Mouse (Mus musculus) midbrain, embryonic 10.5 days (tissue): Measurements from ENCODE around the gene Urgcp. TPM values are rescaled to one million over a fixed set of nuclear protein-coding genes. Genes with fewer than 3 reads are reported as not detected.

ENCODE experiments used
- DNase-seq: peaks from one replicate; pipeline ENCODE4 v3.0.0-alpha.2; 2017; ENCODE audit warnings: low spot score
- H3K27ac ChIP-seq: fragments of 300-500 bp; sonication (generic); replicated peaks from 2 replicates; pipeline ENCODE4 v1.5.1; 2016; ENCODE audit warnings: mild to moderate bottlenecking
- H3K27me3 ChIP-seq: fragments of 300-500 bp; sonication (generic); 2 replicates; pipeline ENCODE4 v1.6.1; 2016; ENCODE audit warnings: low read depth, mild to moderate bottlenecking; ENCODE audit not compliant: poor library complexity, severe bottlenecking
- H3K36me3 ChIP-seq: fragments of 300-500 bp; sonication (generic); 2 replicates; pipeline ENCODE4 v1.6.1; 2016; ENCODE audit warnings: mild to moderate bottlenecking, moderate library complexity
- H3K4me1 ChIP-seq: fragments of 300-500 bp; sonication (generic); 2 replicates; pipeline ENCODE4 v1.6.1; 2016
- H3K4me3 ChIP-seq: fragments of 300-500 bp; sonication (generic); 2 replicates; pipeline ENCODE4 v1.5.1; 2016; ENCODE audit warnings: mild to moderate bottlenecking, moderate library complexity
- H3K9me3 ChIP-seq: fragments of 300-500 bp; sonication (generic); replicated peaks from 2 replicates; pipeline ENCODE4 v1.6.1; 2016; ENCODE audit warnings: mild to moderate bottlenecking
- WGBS: fragments of 180-500 bp; shearing (Covaris S2); methylation state at CpG from one replicate; pipeline ENCODE4 v1.1.7; 2016; 5-methylcytosine and 5-hydroxymethylcytosine counted together
- polyA plus RNA-seq: library from polyadenylated mRNA; unstranded; fragments of >200 nt; fragmentation: Nextera tagmentation; extraction: Ambion mirVana; gene quantifications from 2 replicates; pipeline ENCODE4 v1.2.1, GENCODE M21; 2016

Gene Urgcp
- polyA plus RNA-seq, 1 experiment from 2014 or later: 18.3 TPM

DNA sequence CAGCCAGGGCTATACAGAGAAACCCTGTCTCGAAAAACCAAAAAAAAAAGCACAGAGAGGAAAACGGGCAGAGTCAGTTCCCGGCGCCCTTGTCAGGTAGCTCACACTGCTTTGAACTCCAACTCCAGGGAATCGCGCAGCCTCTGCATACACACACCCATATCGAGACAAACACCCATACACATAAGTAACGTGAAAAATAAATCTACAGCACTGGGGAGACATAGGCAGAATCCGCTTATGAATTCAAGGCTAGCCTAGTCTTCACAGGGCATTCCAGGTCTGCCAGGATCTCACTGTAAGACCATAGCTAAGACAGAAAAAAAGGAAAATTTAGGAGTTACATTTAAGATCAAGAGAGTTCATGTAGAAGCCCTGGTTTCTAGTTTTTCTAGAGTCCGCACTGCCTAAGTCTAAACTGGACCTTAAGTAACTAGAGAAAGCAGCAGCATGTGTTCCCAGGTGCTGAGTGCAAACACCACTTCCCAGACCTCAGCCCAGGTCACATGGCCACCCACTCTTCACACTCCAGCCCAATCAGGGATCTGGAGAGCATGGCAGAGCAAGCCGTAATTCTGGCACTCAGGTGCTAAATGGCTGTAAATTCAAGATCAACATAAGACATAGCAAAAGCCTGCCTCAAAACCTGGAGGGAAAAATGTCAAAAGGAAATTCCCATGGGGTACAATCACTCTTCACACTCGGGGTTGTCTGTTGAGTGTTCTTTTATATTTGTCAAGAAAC, 43.4 kb downstream of the Urgcp start:
- Histone ChIP-seq H3K4me3 (no peak overlapping the region), H3K27ac (no peak overlapping the region), H3K27me3 (no peaks in the 10 kb centered on the region), H3K36me3 (peaks cover 57% of the 10 kb centered on the region), H3K9me3 (no peaks in the 10 kb centered on the region), H3K4me1 (no peaks in the 10 kb centered on the region)
- no peak for DNase-seq
- WGBS: 88% methylated on average over 12 of the region's 12 CpGs

DNA sequence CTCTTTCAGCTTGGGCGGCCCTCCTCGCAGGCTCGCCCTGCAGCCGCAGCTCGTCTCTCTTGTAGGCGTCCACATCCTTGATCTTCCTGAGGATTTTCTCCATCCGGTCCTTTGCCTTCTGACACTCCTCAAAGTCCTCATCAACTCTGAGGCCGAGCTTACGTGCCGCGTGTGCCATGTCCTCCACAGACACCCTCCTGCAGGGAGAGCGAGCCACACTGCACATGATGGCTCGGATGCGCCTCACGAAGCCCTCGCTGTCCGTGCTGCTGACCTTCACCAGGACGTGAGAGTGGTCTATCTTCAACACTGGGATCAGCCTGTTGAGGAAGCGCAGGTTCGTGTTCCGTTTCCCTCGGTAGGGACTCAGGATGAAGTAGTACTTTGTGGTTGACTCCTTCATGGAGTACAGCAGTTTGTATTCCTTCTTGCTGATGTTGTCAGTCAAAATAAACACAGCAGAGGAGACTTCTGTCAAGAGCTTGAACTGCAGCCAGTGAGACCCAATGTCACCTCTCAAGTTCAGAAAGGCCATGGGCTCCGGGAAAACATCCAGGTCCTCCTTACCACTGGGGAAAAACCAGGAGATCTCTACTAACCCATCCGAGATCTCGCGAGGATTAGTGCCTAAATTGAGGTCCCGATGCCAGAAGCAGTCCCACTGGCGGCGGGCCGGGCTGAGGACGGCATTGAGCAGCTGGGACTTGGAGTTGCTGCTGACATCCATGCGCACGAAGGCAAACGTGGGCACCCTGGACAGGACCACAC, 45.1 kb downstream of the Urgcp start:
- WGBS: 93% methylated on average over 34 of the region's 34 CpGs
- no peaks in the 10 kb centered on the region for H3K27me3 ChIP-seq
- no peak for DNase-seq
- no peaks in the 10 kb centered on the region for H3K9me3 ChIP-seq
- peaks cover 52% of the 10 kb centered on the region for H3K36me3 ChIP-seq
- H3K4me1 ChIP-seq: no peaks in the 10 kb centered on the region
- H3K4me3 ChIP-seq: no peak overlapping the region
- no peak overlapping the region for H3K27ac ChIP-seq

DNA sequence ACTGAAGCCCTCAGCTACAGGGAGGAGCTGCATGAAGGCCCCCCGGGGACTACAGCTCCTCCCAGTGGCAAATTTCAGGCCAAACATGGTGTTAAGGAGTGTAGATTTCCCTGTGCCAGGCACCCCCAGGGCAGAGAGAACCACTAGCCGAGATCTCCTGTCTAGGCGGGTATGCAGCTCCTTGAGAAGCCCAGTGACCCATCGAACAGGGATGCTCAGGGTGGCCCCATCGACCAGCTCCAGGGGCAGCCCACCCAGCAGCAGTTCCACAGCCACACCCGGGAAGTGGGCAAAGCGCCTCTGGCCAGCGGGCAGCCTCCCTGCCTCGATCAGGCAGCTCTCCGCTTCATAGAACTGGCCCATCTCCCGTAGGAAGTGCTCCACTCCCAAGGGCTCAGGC, 45.9 kb downstream of the Urgcp start:
- H3K4me3 ChIP-seq: no peak overlapping the region
- H3K27ac ChIP-seq: no peak overlapping the region
- 92% methylated on average over 11 of the region's 11 CpGs for WGBS
- no peaks in the 10 kb centered on the region for H3K9me3 ChIP-seq
- peaks cover 46% of the 10 kb centered on the region for H3K36me3 ChIP-seq
- DNase-seq: no peak
- H3K27me3 ChIP-seq: no peaks in the 10 kb centered on the region
- no peaks in the 10 kb centered on the region for H3K4me1 ChIP-seq

- no peaks in the 10 kb centered on the region for H3K4me1 ChIP-seq
- H3K4me3 ChIP-seq: no peak within 1 kb of the TSS
- WGBS: 78% methylated on average over 14 of the region's 14 CpGs
- H3K27ac ChIP-seq: no peak within 1 kb of the TSS
- H3K27me3 ChIP-seq: no peaks in the 10 kb centered on the region
- H3K36me3 ChIP-seq: peaks cover 46% of the 10 kb centered on the region
- no peaks in the 10 kb centered on the region for H3K9me3 ChIP-seq
- DNase-seq: no peak
Observed at GRCm38 (mm10) chr11:5715630-5716105, 46.5 kb downstream of the Urgcp start, which contains the start of gene Mrps24. Mrps24 (minus strand) TSS chr11:5715680.

- WGBS: 87% methylated on average over 9 of the region's 9 CpGs
- Histone ChIP-seq H3K27me3 (no peaks in the 10 kb centered on the region), H3K36me3 (peaks cover 46% of the 10 kb centered on the region), H3K4me1 (no peaks in the 10 kb centered on the region), H3K9me3 (no peaks in the 10 kb centered on the region), H3K27ac (no peak overlapping the region), H3K4me3 (no peak overlapping the region)
- DNase-seq: no peak
Observed at GRCm38 (mm10) chr11:5715179-5715578, 47.0 kb downstream of the Urgcp start.

DNA sequence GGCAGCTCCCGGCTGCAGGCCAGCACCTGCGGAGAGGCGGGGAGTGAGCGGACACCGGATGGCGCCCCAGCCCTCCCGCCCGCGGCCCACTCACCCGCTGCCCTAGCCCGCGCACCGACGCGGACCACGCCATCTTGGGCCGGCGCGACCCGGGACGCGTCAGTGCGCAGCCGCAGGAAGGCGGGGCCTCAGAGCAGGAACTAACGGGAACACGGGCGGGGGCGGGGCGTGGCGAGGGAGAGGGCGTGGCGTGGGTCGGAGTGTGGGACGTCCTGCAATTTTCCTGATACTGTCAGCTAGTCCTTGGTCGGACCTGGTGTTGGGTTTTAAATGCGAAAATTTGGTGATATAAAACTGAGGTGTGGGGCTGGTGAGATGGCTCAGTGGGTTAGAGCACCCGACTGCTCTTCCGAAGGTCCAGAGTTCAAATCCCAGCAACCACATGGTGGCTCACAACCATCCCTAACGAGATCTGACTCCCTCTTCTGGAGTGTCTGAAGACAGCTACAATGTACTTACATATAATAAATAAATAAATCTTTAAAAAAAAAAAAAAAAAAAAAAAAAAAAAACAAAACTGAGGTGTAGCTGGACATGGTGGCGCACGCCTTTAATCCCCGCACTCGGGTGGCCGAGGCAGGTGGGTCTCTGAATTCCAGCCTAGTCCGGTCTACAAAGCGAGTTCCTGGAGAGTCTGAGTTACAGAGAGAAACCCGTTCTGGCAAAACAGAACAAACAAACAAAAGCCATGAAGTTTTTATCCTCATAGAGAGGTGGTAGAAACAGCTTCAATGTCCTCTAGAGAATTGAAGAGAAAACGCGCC, 54.4 kb downstream of the Urgcp start:
- Histone ChIP-seq H3K4me3 (peak overlapping the region; percentile 98), H3K9me3 (no peaks in the 10 kb centered on the region), H3K27ac (peak overlapping the region; percentile 95), H3K36me3 (peaks cover 24% of the 10 kb centered on the region), H3K4me1 (peaks cover 18% of the 10 kb centered on the region), H3K27me3 (no peaks in the 10 kb centered on the region)
- WGBS: 18% methylated on average over 50 of the region's 50 CpGs
- DNase-seq: peak; percentile 94

GRCm38 (mm10) chr11:5706874-5707529, 55.2 kb downstream of the Urgcp start:
- Histone ChIP-seq H3K4me1 (peaks cover 18% of the 10 kb centered on the region), H3K9me3 (no peaks in the 10 kb centered on the region), H3K4me3 (peak overlapping the region; percentile 98), H3K27me3 (no peaks in the 10 kb centered on the region), H3K27ac (peak overlapping the region; percentile 95), H3K36me3 (peaks cover 26% of the 10 kb centered on the region)
- WGBS: 2% methylated on average over 43 of the region's 43 CpGs
- no peak for DNase-seq

- no peaks in the 10 kb centered on the region for H3K27me3 ChIP-seq
- DNase-seq: no peak
- H3K4me3 ChIP-seq: peak overlapping the region; percentile 98; the same call in 1 of the 2 replicates
- H3K4me1 ChIP-seq: peaks cover 18% of the 10 kb centered on the region
- no peaks in the 10 kb centered on the region for H3K9me3 ChIP-seq
- H3K36me3 ChIP-seq: peaks cover 26% of the 10 kb centered on the region
- 96% methylated on average over 9 of the region's 9 CpGs for WGBS
- no peak overlapping the region for H3K27ac ChIP-seq
Observed at GRCm38 (mm10) chr11:5705972-5706371, 56.2 kb downstream of the Urgcp start.

GRCm38 (mm10) chr11:5703341-5703740, 58.8 kb downstream of the Urgcp start:
- Histone ChIP-seq H3K36me3 (peaks cover 26% of the 10 kb centered on the region), H3K9me3 (no peaks in the 10 kb centered on the region), H3K27ac (no peak overlapping the region), H3K4me1 (peaks cover 18% of the 10 kb centered on the region), H3K4me3 (no peak overlapping the region), H3K27me3 (no peaks in the 10 kb centered on the region)
- DNase-seq: no peak
- 94% methylated on average over 1 of the region's 1 CpGs for WGBS

- no peak for DNase-seq
- Histone ChIP-seq H3K9me3 (no peaks in the 10 kb centered on the region), H3K36me3 (peaks cover 26% of the 10 kb centered on the region), H3K4me1 (peaks cover 18% of the 10 kb centered on the region), H3K4me3 (no peak overlapping the region), H3K27ac (no peak overlapping the region), H3K27me3 (no peaks in the 10 kb centered on the region)
- WGBS: 92% methylated on average over 6 of the region's 6 CpGs
Observed at GRCm38 (mm10) chr11:5702957-5703332, 59.2 kb downstream of the Urgcp start.

- no peak for DNase-seq
- no peak overlapping the region for H3K4me3 ChIP-seq
- WGBS: 83% methylated on average over 5 of the region's 5 CpGs
- no peaks in the 10 kb centered on the region for H3K9me3 ChIP-seq
- no peaks in the 10 kb centered on the region for H3K27me3 ChIP-seq
- no peak overlapping the region for H3K27ac ChIP-seq
- H3K4me1 ChIP-seq: peaks cover 18% of the 10 kb centered on the region
- peaks cover 26% of the 10 kb centered on the region for H3K36me3 ChIP-seq
Observed at GRCm38 (mm10) chr11:5702271-5702956, 59.8 kb downstream of the Urgcp start.

GRCm38 (mm10) chr11:5701821-5702220, 60.4 kb downstream of the Urgcp start:
- Histone ChIP-seq H3K9me3 (no peaks in the 10 kb centered on the region), H3K27ac (no peak overlapping the region), H3K4me3 (no peak overlapping the region), H3K4me1 (peaks cover 13% of the 10 kb centered on the region), H3K36me3 (peaks cover 26% of the 10 kb centered on the region), H3K27me3 (no peaks in the 10 kb centered on the region)
- no peak for DNase-seq
- 92% methylated on average over 1 of the region's 1 CpGs for WGBS
